Mouse (Mus musculus) midbrain, embryonic 14.5 days (tissue): ENCODE measurements around the gene Exosc5. TPM values are rescaled to one million over a fixed set of nuclear protein-coding genes. Genes with fewer than 3 reads are reported as not detected.

Experiments
- ATAC-seq: fragments of 200-750 bp; cut with Nextera tagmentation; 2 replicates; pipeline ENCODE4 v1.8.0; 2017; ENCODE audit warnings: moderate number of reproducible peaks, moderate library complexity; ENCODE audit not compliant: low FRiP score, low TSS enrichment
- DNase-seq: peaks from one replicate; pipeline ENCODE4 v3.0.0-alpha.2; 2015
- H3K27ac ChIP-seq: fragments of 300-500 bp; sonication (generic); replicated peaks from 2 replicates; pipeline ENCODE4 v1.5.1; 2014; ENCODE audit warnings: mild to moderate bottlenecking, low read depth, low read length, moderate library complexity
- H3K27me3 ChIP-seq: fragments of 300-500 bp; sonication (generic); 2 replicates; pipeline ENCODE4 v1.6.1; 2014; ENCODE audit warnings: low read length, control low read depth, mixed read lengths; ENCODE audit not compliant: control insufficient read depth, insufficient read depth
- H3K36me3 ChIP-seq: fragments of 300-500 bp; sonication (generic); 2 replicates; pipeline ENCODE4 v1.6.1; 2014; ENCODE audit warnings: low read length, control low read depth; ENCODE audit not compliant: control insufficient read depth, insufficient read depth
- H3K4me1 ChIP-seq: fragments of 300-500 bp; sonication (generic); 2 replicates; pipeline ENCODE4 v1.6.1; 2014; ENCODE audit warnings: mild to moderate bottlenecking, antibody characterized with exemption, low read length, control low read depth; ENCODE audit not compliant: control insufficient read depth, insufficient read depth
- H3K4me2 ChIP-seq: fragments of 300-500 bp; sonication (generic); 2 replicates; pipeline ENCODE4 v1.6.1; 2014; ENCODE audit warnings: mild to moderate bottlenecking, low read length, moderate library complexity
- H3K4me3 ChIP-seq: fragments of 300-500 bp; sonication (generic); replicated peaks from 2 replicates; pipeline ENCODE4 v1.5.1; 2014; ENCODE audit warnings: low read depth, low read length
- H3K9ac ChIP-seq: fragments of 300-500 bp; sonication (generic); replicated peaks from 2 replicates; pipeline ENCODE4 v1.6.1; 2014; ENCODE audit warnings: mild to moderate bottlenecking, low read length, moderate library complexity
- H3K9me3 ChIP-seq: fragments of 300-500 bp; sonication (generic); 2 replicates; pipeline ENCODE4 v1.6.1; 2016; ENCODE audit warnings: low read length, control low read depth, mixed read lengths; ENCODE audit not compliant: control insufficient read depth
- WGBS: fragments of 180-500 bp; shearing (Covaris S2); extraction: QIAGEN DNeasy Blood & Tissue Kit; methylation state at CpG from one replicate; pipeline ENCODE4 v1.1.7; 2014; 5-methylcytosine and 5-hydroxymethylcytosine counted together
- polyA plus RNA-seq: library from polyadenylated mRNA; unstranded; fragments of >200 nt; fragmentation: Nextera tagmentation; extraction: Ambion mirVana; gene quantifications from 2 replicates; pipeline ENCODE4 v1.2.1, GENCODE M21; 2014

Gene Exosc5
- polyA plus RNA-seq, 1 experiment from 2014 or later, result 41.3 TPM

DNA sequence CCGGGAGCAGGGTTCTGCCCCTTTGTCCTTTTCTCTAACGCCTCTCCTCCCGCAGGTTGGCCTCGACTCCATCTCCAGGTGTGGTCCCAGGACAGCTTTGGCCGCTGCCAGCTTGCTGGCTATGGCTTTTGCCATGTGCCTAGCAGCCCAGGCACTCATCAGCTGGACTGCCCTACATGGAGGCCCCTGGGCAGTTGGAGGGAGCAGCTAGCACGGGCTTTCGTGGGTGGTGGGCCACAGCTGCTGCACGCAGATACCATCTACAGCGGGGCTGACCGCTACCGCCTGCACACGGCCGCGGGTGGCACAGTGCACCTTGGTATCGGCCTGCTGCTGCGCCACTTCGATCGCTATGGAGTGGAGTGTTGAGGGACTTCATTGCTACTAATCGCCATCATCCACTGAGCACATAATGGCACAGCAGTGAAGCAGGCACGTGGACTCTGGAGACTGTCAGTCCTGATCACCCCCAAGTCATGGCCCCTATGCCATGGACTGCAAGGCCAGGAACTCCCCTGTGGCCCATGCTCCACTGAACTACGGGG lies 27.0 kb downstream of the Exosc5 start:
- ATAC-seq, result no peak
- WGBS, result 69% methylated on average over 21 of the region's 21 CpGs
- no peak overlapping the region for H3K4me2 ChIP-seq
- H3K4me3 ChIP-seq, result no peak overlapping the region
- DNase-seq, result no peak
- no peaks in the 10 kb centered on the region for H3K9me3 ChIP-seq
- no peaks in the 10 kb centered on the region for H3K36me3 ChIP-seq
- peaks cover 38% of the 10 kb centered on the region for H3K4me1 ChIP-seq
- no peak overlapping the region for H3K9ac ChIP-seq
- no peak overlapping the region for H3K27ac ChIP-seq
- peaks cover 53% of the 10 kb centered on the region for H3K27me3 ChIP-seq

DNA sequence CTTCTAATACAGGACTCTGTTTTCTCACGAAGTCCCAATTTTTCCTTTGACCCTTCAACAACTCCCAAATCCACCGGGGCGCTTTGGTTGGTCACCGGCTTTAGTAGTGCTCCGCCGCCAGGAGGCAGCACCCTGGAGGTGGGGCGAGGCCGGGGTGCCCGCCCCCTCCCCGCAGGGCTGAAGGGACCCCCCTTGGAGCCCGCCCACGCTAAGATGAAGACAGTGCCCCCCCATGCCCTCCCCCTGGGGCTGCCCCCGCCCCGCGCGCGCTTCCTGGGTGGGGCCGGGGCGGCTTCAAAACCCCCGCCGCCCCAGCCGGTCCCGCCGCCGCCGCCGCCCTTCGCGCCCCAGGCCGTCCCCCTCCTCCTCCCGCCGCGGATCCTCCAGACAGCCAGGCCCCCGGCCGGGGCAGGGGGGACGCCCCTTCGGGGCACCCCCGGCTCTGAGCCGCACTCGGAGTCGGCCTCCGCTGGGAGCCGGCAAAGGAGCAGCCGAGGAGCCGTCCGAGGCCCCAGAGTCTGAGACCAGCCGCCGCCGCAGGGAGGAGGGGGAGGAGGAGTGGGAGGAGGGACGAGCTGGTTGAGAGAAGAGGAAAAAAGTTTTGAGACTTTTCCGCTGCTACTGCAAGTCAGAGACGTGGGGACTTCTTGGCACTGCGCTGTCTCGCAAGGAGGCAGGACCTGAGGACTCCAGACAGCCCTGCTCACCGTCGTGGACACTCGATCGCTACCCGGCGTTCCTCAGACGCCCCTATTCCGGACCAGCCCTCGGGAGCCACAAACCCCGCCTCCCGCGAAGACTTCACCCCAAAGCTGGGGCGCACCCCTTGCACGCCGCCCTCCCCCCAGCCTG lies 27.9 kb downstream of the Exosc5 start, which contains the start of gene Tgfb1:
Tgfb1 (plus strand) TSS at position 323 of the 852 bp plus-strand sequence.
- H3K4me2 ChIP-seq, result peak within 1 kb of the TSS; percentile 54
- no peaks in the 10 kb centered on the region for H3K9me3 ChIP-seq
- peak within 1 kb of the TSS; percentile 23; the same call in 1 of the 2 replicates for H3K9ac ChIP-seq
- under 1% methylated on average over 67 of the region's 69 CpGs for WGBS
- DNase-seq, result peak; percentile 64
- peak; percentile 41 for ATAC-seq
- peaks cover 33% of the 10 kb centered on the region for H3K4me1 ChIP-seq
- H3K36me3 ChIP-seq, result no peaks in the 10 kb centered on the region
- H3K27me3 ChIP-seq, result peaks cover 54% of the 10 kb centered on the region
- peak within 1 kb of the TSS; percentile 30 for H3K4me3 ChIP-seq
- no peak within 1 kb of the TSS for H3K27ac ChIP-seq

DNA sequence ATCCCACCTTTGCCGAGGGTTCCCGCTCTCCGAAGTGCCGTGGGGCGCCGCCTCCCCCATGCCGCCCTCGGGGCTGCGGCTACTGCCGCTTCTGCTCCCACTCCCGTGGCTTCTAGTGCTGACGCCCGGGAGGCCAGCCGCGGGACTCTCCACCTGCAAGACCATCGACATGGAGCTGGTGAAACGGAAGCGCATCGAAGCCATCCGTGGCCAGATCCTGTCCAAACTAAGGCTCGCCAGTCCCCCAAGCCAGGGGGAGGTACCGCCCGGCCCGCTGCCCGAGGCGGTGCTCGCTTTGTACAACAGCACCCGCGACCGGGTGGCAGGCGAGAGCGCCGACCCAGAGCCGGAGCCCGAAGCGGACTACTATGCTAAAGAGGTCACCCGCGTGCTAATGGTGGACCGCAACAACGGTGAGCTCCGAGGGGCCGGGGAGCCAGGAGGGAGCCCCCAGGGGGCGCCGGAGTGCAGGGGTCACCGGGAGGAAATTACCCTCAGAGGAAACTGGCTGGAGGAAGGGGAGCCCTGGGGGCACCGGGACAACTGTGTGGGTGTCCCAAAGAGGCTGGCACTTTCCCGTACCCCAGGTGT lies 28.9 kb downstream of the Exosc5 start:
- H3K27me3 ChIP-seq, result peaks cover 54% of the 10 kb centered on the region
- H3K4me2 ChIP-seq, result peak overlapping the region; percentile 54
- H3K36me3 ChIP-seq, result no peaks in the 10 kb centered on the region
- under 1% methylated on average over 47 of the region's 47 CpGs for WGBS
- ATAC-seq (no peak), DNase-seq (no peak)
- 0 out of 2 replicates have a peak overlapping the region, but pooled peaks have one; percentile 23 for H3K9ac ChIP-seq
- H3K27ac ChIP-seq, result no peak overlapping the region
- H3K4me3 ChIP-seq, result peak overlapping the region; percentile 30
- H3K9me3 ChIP-seq, result no peaks in the 10 kb centered on the region
- H3K4me1 ChIP-seq, result peaks cover 33% of the 10 kb centered on the region

DNA sequence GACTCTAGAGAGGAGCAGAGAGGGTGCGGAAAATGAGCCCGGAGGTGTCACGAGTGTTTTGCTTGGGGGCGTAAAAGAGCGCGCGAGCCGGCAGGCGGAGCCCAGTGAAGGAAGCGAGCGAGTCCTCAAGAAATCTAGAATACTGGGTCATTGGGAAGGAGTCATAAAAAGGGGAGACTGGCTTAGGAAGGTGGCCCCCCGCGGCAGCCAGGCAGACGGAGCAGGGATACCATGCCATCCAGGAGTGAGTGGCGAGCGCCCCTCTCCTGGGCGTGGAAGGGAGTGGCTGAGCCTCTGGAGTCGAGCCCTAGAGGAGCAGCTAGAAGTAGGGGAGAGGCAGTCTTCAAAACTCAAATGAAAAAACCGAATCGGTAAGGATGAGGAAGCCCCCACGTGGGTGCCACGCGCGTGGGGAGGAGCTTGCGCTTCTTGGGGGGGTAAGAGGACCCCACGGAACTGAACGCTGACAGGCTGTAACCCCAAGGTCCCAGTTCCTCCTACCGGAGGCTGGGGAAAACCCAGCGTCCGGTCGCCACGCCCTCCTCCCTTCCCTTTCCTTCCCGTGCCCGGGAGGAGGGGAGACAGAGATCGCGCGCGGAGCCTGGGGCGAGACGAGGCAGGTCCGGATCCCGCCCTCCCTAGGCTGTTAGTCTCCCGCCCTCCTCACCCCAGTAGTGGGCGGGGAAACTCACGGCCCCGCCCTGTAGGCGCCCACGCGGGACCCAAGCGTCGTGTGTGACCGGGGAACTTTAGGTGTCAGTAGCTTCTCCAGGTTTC lies 30.0 kb downstream of the Exosc5 start:
- Histone ChIP-seq H3K4me3 (peak overlapping the region; percentile 30), H3K27me3 (peaks cover 54% of the 10 kb centered on the region), H3K4me2 (peak overlapping the region; percentile 54), H3K36me3 (no peaks in the 10 kb centered on the region), H3K27ac (no peak overlapping the region), H3K9ac (peak overlapping the region; percentile 36), H3K4me1 (peaks cover 33% of the 10 kb centered on the region), H3K9me3 (no peaks in the 10 kb centered on the region)
- DNase-seq (peak; percentile 47), ATAC-seq (no peak)
- WGBS, result 2% methylated on average over 50 of the region's 52 CpGs

DNA sequence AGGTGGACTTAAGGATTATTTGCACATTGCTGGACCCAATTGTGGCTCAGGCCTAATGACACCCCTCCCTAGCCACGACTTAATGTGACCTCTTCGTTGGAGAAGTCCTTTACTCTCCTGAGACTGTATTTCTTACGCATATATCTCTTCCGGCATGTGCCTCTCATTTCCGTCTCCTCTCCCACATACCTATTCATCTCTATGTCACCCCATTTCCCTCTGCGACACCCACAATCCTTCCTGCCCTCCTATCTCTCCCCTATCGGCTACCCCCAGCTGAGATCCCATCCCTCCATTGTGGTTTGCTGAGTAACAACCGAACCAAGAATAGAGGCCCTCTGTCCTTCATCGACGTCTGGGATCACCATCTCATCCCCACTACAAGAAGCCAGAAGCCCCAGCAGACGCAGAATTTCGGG lies 30.6 kb downstream of the Exosc5 start:
- WGBS, result 13% methylated on average over 12 of the region's 12 CpGs
- ATAC-seq, result no peak

DNA sequence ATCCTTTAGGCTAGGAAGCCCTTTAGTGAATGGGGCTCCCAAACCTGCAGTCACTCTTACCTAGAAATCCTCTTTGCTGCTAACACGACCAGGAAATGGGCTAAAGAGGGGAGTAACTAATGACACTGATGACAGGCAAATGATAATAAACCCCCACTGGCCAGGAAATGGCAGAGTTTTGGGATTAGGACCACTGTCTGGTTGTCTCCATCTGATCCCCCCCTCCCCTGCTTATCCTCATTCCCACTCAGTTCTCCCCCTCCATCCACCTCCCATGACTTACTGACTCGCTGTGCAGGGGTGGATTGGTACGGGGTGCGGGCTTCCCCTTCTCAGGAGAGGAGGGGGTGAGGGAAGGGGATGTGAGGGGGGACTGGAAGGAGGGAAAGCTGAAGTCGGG lies 31.1 kb downstream of the Exosc5 start:
- no peaks in the 10 kb centered on the region for H3K9me3 ChIP-seq
- 45% methylated on average over 5 of the region's 5 CpGs for WGBS
- H3K27me3 ChIP-seq, result peaks cover 54% of the 10 kb centered on the region
- H3K36me3 ChIP-seq, result no peaks in the 10 kb centered on the region
- DNase-seq (no peak), ATAC-seq (no peak)
- no peak overlapping the region for H3K27ac ChIP-seq
- H3K4me3 ChIP-seq, result no peak overlapping the region
- H3K4me2 ChIP-seq, result no peak overlapping the region
- H3K4me1 ChIP-seq, result peaks cover 33% of the 10 kb centered on the region
- no peak overlapping the region for H3K9ac ChIP-seq

More for the DNA sequence above, 30.6 kb downstream of the Exosc5 start:
- no peaks in the 10 kb centered on the region for H3K9me3 ChIP-seq
- H3K9ac ChIP-seq, result no peak overlapping the region
- no peak for DNase-seq
- H3K27me3 ChIP-seq, result peaks cover 54% of the 10 kb centered on the region
- peak overlapping the region; percentile 54 for H3K4me2 ChIP-seq
- no peaks in the 10 kb centered on the region for H3K36me3 ChIP-seq
- no peak overlapping the region for H3K27ac ChIP-seq
- peaks cover 33% of the 10 kb centered on the region for H3K4me1 ChIP-seq
- H3K4me3 ChIP-seq, result peak overlapping the region; percentile 30

DNA sequence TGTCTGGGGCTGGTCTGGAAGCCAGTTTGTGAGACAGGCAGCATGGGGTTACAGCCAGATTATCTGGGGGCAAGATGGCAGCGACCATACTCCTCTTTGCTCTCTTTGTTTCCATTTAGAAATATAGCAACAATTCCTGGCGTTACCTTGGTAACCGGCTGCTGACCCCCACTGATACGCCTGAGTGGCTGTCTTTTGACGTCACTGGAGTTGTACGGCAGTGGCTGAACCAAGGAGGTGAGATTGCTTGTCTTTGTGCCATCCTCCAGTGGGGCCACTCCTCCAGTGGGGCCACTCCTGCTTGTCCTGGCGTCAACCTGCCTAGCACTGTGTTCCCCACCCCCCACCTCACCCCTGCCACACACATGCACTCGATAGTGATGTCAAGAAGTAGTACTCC lies 35.1 kb downstream of the Exosc5 start:
- H3K27ac ChIP-seq, result no peak overlapping the region
- no peak overlapping the region for H3K9ac ChIP-seq
- DNase-seq (peak; percentile 54), ATAC-seq (no peak)
- H3K4me1 ChIP-seq, result peaks cover 3% of the 10 kb centered on the region
- H3K27me3 ChIP-seq, result peaks cover 19% of the 10 kb centered on the region
- H3K9me3 ChIP-seq, result no peaks in the 10 kb centered on the region
- no peak overlapping the region for H3K4me3 ChIP-seq
- no peak overlapping the region for H3K4me2 ChIP-seq
- no peaks in the 10 kb centered on the region for H3K36me3 ChIP-seq
- WGBS, result 43% methylated on average over 8 of the region's 8 CpGs

DNA sequence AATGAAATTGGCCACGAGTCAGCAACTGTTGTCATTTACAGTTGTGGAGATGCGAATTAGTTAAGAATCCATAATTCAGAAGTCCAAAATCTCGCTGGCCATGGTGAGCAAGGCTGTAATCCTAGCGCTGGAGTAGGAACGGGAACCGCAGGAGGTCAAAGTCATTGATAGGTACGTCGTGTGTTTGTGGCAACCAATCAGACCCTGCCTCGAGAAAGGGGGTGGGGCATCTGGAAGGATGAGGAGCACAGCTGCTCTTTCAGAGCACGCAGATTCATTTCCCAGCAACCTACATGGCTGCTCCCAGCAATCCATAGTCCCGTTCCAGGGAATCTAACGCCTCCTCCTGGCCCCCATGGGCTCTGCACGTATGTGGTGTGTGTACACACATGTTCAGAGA lies 40.9 kb downstream of the Exosc5 start:
- H3K27ac ChIP-seq, result no peak overlapping the region
- DNase-seq (no peak), ATAC-seq (no peak)
- WGBS, result 58% methylated on average over 13 of the region's 13 CpGs
- H3K36me3 ChIP-seq, result no peaks in the 10 kb centered on the region
- H3K27me3 ChIP-seq, result no peaks in the 10 kb centered on the region
- peaks cover 4% of the 10 kb centered on the region; the same call in 1 of the 2 replicates for H3K4me1 ChIP-seq
- H3K4me2 ChIP-seq, result no peak overlapping the region
- 0 out of 2 replicates have a peak, but pooled peaks cover 2% of the 10 kb centered on the region for H3K9me3 ChIP-seq
- H3K4me3 ChIP-seq, result no peak overlapping the region
- no peak overlapping the region for H3K9ac ChIP-seq
